Mouse (Mus musculus): ENCODE results near the gene Nup153. TPM values are rescaled to one million over a fixed set of nuclear protein-coding genes. Genes with fewer than 3 reads are reported as not detected.
A peak's percentile ranks its signal among the peaks of the same experiment; 100 is the strongest.

Gene Nup153
- polyA plus RNA-seq, 1 experiment, result 164 TPM

- TF ChIP-seq POLR2A (IDR thresholded peaks at IDR 0.05; ENCODE audit: control insufficient read depth, extremely low read depth, insufficient read depth, low read length, poor library complexity) (no peak), CTCF (IDR thresholded peaks at IDR 0.05; ENCODE audit: borderline replicate concordance, control insufficient read depth, extremely low read depth, insufficient read depth, low read length, poor library complexity) (no peak)
- H3K4me3 ChIP-seq (ENCODE audit: control insufficient read depth, insufficient read depth, low read length), result peak overlapping the region; percentile 69
- 1% methylated on average over 30 of the region's 30 CpGs for WGBS
- peak overlapping the region; percentile 44; the same call in 1 of the 2 replicates for H3K27ac ChIP-seq (ENCODE audit: control insufficient read depth, insufficient read depth, low read length)
- H3K27me3 ChIP-seq (ENCODE audit: control insufficient read depth, insufficient read depth, low read length), result no peaks in the 10 kb centered on the region
- DNase-seq, result peak; percentile 51
- H3K36me3 ChIP-seq (ENCODE audit: control insufficient read depth, insufficient read depth, low read length), result no peaks in the 10 kb centered on the region
- peaks cover 2% of the 10 kb centered on the region for H3K4me1 ChIP-seq (replicated peaks; ENCODE audit: control insufficient read depth, insufficient read depth, low read length)
Observed at GRCm38 (mm10) chr13:46726288-46727037, 1.3 kb downstream of the Nup153 start.

GRCm38 (mm10) chr13:46725227-46725626 is 2.5 kb downstream of the Nup153 start:
- Histone ChIP-seq H3K27ac (ENCODE audit: control insufficient read depth, insufficient read depth, low read length) (0 out of 2 replicates have a peak overlapping the region, but pooled peaks have one; percentile 35), H3K4me1 (replicated peaks; ENCODE audit: control insufficient read depth, insufficient read depth, low read length) (peaks cover 2% of the 10 kb centered on the region), H3K36me3 (ENCODE audit: control insufficient read depth, insufficient read depth, low read length) (no peaks in the 10 kb centered on the region), H3K4me3 (ENCODE audit: control insufficient read depth, insufficient read depth, low read length) (no peak overlapping the region), H3K27me3 (ENCODE audit: control insufficient read depth, insufficient read depth, low read length) (no peaks in the 10 kb centered on the region)
- no peak for TF ChIP-seq CTCF (IDR thresholded peaks at IDR 0.05; ENCODE audit: borderline replicate concordance, control insufficient read depth, extremely low read depth, insufficient read depth, low read length, poor library complexity)
- no peak for TF ChIP-seq POLR2A (IDR thresholded peaks at IDR 0.05; ENCODE audit: control insufficient read depth, extremely low read depth, insufficient read depth, low read length, poor library complexity)
- WGBS, result 7% methylated on average over 2 of the region's 2 CpGs
- DNase-seq, result no peak

GRCm38 (mm10) chr13:46724371-46724770 is 3.4 kb downstream of the Nup153 start:
- peak overlapping the region; percentile 67; the same call in 1 of the 2 replicates for H3K27ac ChIP-seq (ENCODE audit: control insufficient read depth, insufficient read depth, low read length)
- H3K4me3 ChIP-seq (ENCODE audit: control insufficient read depth, insufficient read depth, low read length), result no peak overlapping the region
- H3K4me1 ChIP-seq (replicated peaks; ENCODE audit: control insufficient read depth, insufficient read depth, low read length), result peaks cover 2% of the 10 kb centered on the region
- TF ChIP-seq CTCF (IDR thresholded peaks at IDR 0.05; ENCODE audit: borderline replicate concordance, control insufficient read depth, extremely low read depth, insufficient read depth, low read length, poor library complexity), result no peak
- no peaks in the 10 kb centered on the region for H3K36me3 ChIP-seq (ENCODE audit: control insufficient read depth, insufficient read depth, low read length)
- no peaks in the 10 kb centered on the region for H3K27me3 ChIP-seq (ENCODE audit: control insufficient read depth, insufficient read depth, low read length)
- DNase-seq, result no peak

GRCm38 (mm10) chr13:46721009-46721408 is 6.7 kb downstream of the Nup153 start:
- Histone ChIP-seq H3K27ac (ENCODE audit: control insufficient read depth, insufficient read depth, low read length) (no peak overlapping the region), H3K27me3 (ENCODE audit: control insufficient read depth, insufficient read depth, low read length) (no peaks in the 10 kb centered on the region), H3K4me1 (replicated peaks; ENCODE audit: control insufficient read depth, insufficient read depth, low read length) (peaks cover 5% of the 10 kb centered on the region), H3K36me3 (ENCODE audit: control insufficient read depth, insufficient read depth, low read length) (peaks cover 11% of the 10 kb centered on the region), H3K4me3 (ENCODE audit: control insufficient read depth, insufficient read depth, low read length) (no peak overlapping the region)
- TF ChIP-seq POLR2A (IDR thresholded peaks at IDR 0.05; ENCODE audit: control insufficient read depth, extremely low read depth, insufficient read depth, low read length, poor library complexity) (no peak), CTCF (IDR thresholded peaks at IDR 0.05; ENCODE audit: borderline replicate concordance, control insufficient read depth, extremely low read depth, insufficient read depth, low read length, poor library complexity) (no peak)
- DNase-seq, result no peak

- TF ChIP-seq POLR2A (IDR thresholded peaks at IDR 0.05; ENCODE audit: control insufficient read depth, extremely low read depth, insufficient read depth, low read length, poor library complexity) (no peak), CTCF (IDR thresholded peaks at IDR 0.05; ENCODE audit: borderline replicate concordance, control insufficient read depth, extremely low read depth, insufficient read depth, low read length, poor library complexity) (no peak)
- H3K4me3 ChIP-seq (ENCODE audit: control insufficient read depth, insufficient read depth, low read length), result no peak overlapping the region
- no peak for DNase-seq
- peaks cover 2% of the 10 kb centered on the region for H3K4me1 ChIP-seq (replicated peaks; ENCODE audit: control insufficient read depth, insufficient read depth, low read length)
- peaks cover 18% of the 10 kb centered on the region for H3K36me3 ChIP-seq (ENCODE audit: control insufficient read depth, insufficient read depth, low read length)
- WGBS, result 49% methylated on average over 5 of the region's 5 CpGs
- H3K27ac ChIP-seq (ENCODE audit: control insufficient read depth, insufficient read depth, low read length), result peak overlapping the region; percentile 15; the same call in 1 of the 2 replicates
- no peaks in the 10 kb centered on the region for H3K27me3 ChIP-seq (ENCODE audit: control insufficient read depth, insufficient read depth, low read length)
Observed at GRCm38 (mm10) chr13:46718893-46719400, 8.8 kb downstream of the Nup153 start.

- Histone ChIP-seq H3K27me3 (ENCODE audit: control insufficient read depth, insufficient read depth, low read length) (no peaks in the 10 kb centered on the region), H3K4me1 (replicated peaks; ENCODE audit: control insufficient read depth, insufficient read depth, low read length) (peaks cover 2% of the 10 kb centered on the region), H3K36me3 (ENCODE audit: control insufficient read depth, insufficient read depth, low read length) (peaks cover 41% of the 10 kb centered on the region), H3K27ac (ENCODE audit: control insufficient read depth, insufficient read depth, low read length) (no peak overlapping the region), H3K4me3 (ENCODE audit: control insufficient read depth, insufficient read depth, low read length) (no peak overlapping the region)
- TF ChIP-seq POLR2A (IDR thresholded peaks at IDR 0.05; ENCODE audit: control insufficient read depth, extremely low read depth, insufficient read depth, low read length, poor library complexity) (no peak), CTCF (IDR thresholded peaks at IDR 0.05; ENCODE audit: borderline replicate concordance, control insufficient read depth, extremely low read depth, insufficient read depth, low read length, poor library complexity) (no peak)
- 52% methylated on average over 3 of the region's 3 CpGs for WGBS
- no peak for DNase-seq
Observed at GRCm38 (mm10) chr13:46715976-46716639, 11.6 kb downstream of the Nup153 start.

All from thymus, adult 2 months (tissue).